Mouse (Mus musculus) gastrocnemius, adult 18-20 months (tissue): Measurements from ENCODE around the gene Eif3k. TPM values are rescaled to one million over a fixed set of nuclear protein-coding genes. Genes with fewer than 3 reads are reported as not detected.

Experiments used
- DNase-seq: peaks from one replicate; pipeline ENCODE4 v3.0.0; 2021; ENCODE audit warnings: low spot score
- long read RNA-seq, 2 experiments: library from polyadenylated mRNA; stranded (forward); transcript quantifications; one replicate each; pipeline ENCODE4 v2.0.0; 2021
- total RNA-seq, 2 experiments: library from RNA; stranded (reverse); gene quantifications; 2 replicates each; pipeline ENCODE4 v1.2.3; 2021

Eif3k gene
- total RNA-seq: 100 to 1,000 TPM; 128 TPM
- long read RNA-seq, experiment 1, transcript Eif3k-201 (8 exons, 774 nt): major isoform, 77 of 84 reads
- long read RNA-seq, experiment 1, partial matches to known transcripts: 2 of 84 reads
- long read RNA-seq, experiment 1, other reads (novel, unspliced or antisense): 2 of 84 reads
- long read RNA-seq, experiment 2, transcript Eif3k-201 (8 exons, 774 nt): major isoform, 62 of 70 reads
- long read RNA-seq, experiment 2, partial matches to known transcripts: 6 of 70 reads
- long read RNA-seq, experiment 2, other reads (novel, unspliced or antisense): 2 of 70 reads

GRCm38 (mm10) chr7:28981651-28982273, at the start of gene Eif3k, which contains the start of gene Map4k1:
Eif3k (minus strand) TSS chr7:28981864.
Map4k1 (plus strand) TSS chr7:28982050.
- peak; percentile 97 for DNase-seq

GRCm38 (mm10) chr7:29029690-29030656, 48.3 kb upstream of the Eif3k start:
- DNase-seq: no peak

- DNase-seq: no peak
These were observed 47.1 kb upstream of the Eif3k start for GRCm38 (mm10) chr7:29028761-29029160.

- no peak for DNase-seq
These were observed 45.1 kb upstream of the Eif3k start for GRCm38 (mm10) chr7:29026811-29027210.

GRCm38 (mm10) chr7:29026195-29026594, 44.5 kb upstream of the Eif3k start:
- DNase-seq: no peak

GRCm38 (mm10) chr7:29025566-29025965, 43.9 kb upstream of the Eif3k start:
- no peak for DNase-seq

GRCm38 (mm10) chr7:29023514-29023913, 41.9 kb upstream of the Eif3k start:
- no peak for DNase-seq

- DNase-seq: no peak
These were observed 40.8 kb upstream of the Eif3k start for GRCm38 (mm10) chr7:29022479-29022878.

GRCm38 (mm10) chr7:29019447-29020220, 38.0 kb upstream of the Eif3k start:
- no peak for DNase-seq

GRCm38 (mm10) chr7:29017222-29017621, 35.6 kb upstream of the Eif3k start:
- no peak for DNase-seq

- DNase-seq: no peak
These were observed 34.8 kb upstream of the Eif3k start for GRCm38 (mm10) chr7:29016440-29016839.

- no peak for DNase-seq
These were observed 33.3 kb upstream of the Eif3k start for GRCm38 (mm10) chr7:29014984-29015383.

- DNase-seq: no peak
These were observed 27.1 kb upstream of the Eif3k start for GRCm38 (mm10) chr7:29008714-29009113.

- no peak for DNase-seq
These were observed 26.5 kb upstream of the Eif3k start for GRCm38 (mm10) chr7:29008171-29008570.

GRCm38 (mm10) chr7:29007224-29008101, 25.8 kb upstream of the Eif3k start:
- no peak for DNase-seq

GRCm38 (mm10) chr7:29000651-29001605, 19.3 kb upstream of the Eif3k start:
- DNase-seq: peak; percentile 65

- DNase-seq: no peak
These were observed 11.7 kb upstream of the Eif3k start for GRCm38 (mm10) chr7:28993402-28993801.

GRCm38 (mm10) chr7:28992997-28993396, 11.3 kb upstream of the Eif3k start:
- no peak for DNase-seq

- no peak for DNase-seq
These were observed 10.0 kb upstream of the Eif3k start for GRCm38 (mm10) chr7:28991616-28992015.
